Mouse (Mus musculus) C2C12 (cell line): ENCODE measurements around the gene Tomm20l. TPM values are rescaled to one million over a fixed set of nuclear protein-coding genes. Genes with fewer than 3 reads are reported as not detected.
"Not testable (repeated sequence)": the region's sequence is repeated elsewhere in the genome, so short reads cannot be mapped to it uniquely, and the experiment has no call there.

Source experiments
- H3K27me3 ChIP-seq: one replicate; pipeline ENCODE4 v1.6.1; 2011; ENCODE audit not compliant: control insufficient read depth, insufficient read depth, insufficient read length
- H3K36me3 ChIP-seq: one replicate; pipeline ENCODE4 v1.6.1; 2011; ENCODE audit not compliant: control insufficient read depth, insufficient read depth
- H3K4me3 ChIP-seq: one replicate; pipeline ENCODE4 v1.5.1; 2011; ENCODE audit warnings: mild to moderate bottlenecking, control low read depth; ENCODE audit not compliant: poor library complexity, insufficient read depth, severe bottlenecking
- H3K79me2 ChIP-seq: one replicate; pipeline ENCODE4 v1.6.1; 2011; ENCODE audit not compliant: control insufficient read depth, insufficient read depth
- H3K79me3 ChIP-seq: one replicate; pipeline ENCODE4 v1.6.1; 2011; ENCODE audit warnings: low read depth, control low read depth
- H3ac ChIP-seq: one replicate; pipeline ENCODE3; 2011; ENCODE audit warnings: low read depth; ENCODE audit not compliant: control insufficient read depth, insufficient read length
- CEBPB ChIP-seq: IDR thresholded peaks from one replicate; pipeline ENCODE4 v1.6.1; 2011; ENCODE audit warnings: low read depth, mild to moderate bottlenecking, control low read depth, moderate library complexity
- CTCF ChIP-seq: IDR thresholded peaks from one replicate; pipeline ENCODE4 v1.5.1; 2011; ENCODE audit not compliant: control insufficient read depth, insufficient read depth, insufficient read length
- FOSL1 ChIP-seq: IDR thresholded peaks from one replicate; pipeline ENCODE4 v1.8.0; 2011; ENCODE audit warnings: mild to moderate bottlenecking, low read length; ENCODE audit not compliant: poor library complexity, insufficient read depth, severe bottlenecking
- MAX ChIP-seq: IDR thresholded peaks from one replicate; pipeline ENCODE4 v1.6.1; 2011; ENCODE audit warnings: mild to moderate bottlenecking, control low read depth
- MYOD1 ChIP-seq: IDR thresholded peaks from one replicate; pipeline ENCODE4 v1.6.1; 2011; ENCODE audit warnings: low read depth; ENCODE audit not compliant: control insufficient read depth, insufficient read length
- MYOG ChIP-seq: IDR thresholded peaks from one replicate; pipeline ENCODE4 v1.6.1; 2011; ENCODE audit not compliant: control insufficient read depth, insufficient read length; ENCODE audit errors: extremely low read depth
- USF1 ChIP-seq: IDR thresholded peaks from one replicate; pipeline ENCODE4 v1.6.1; 2011; ENCODE audit warnings: low read depth, mild to moderate bottlenecking, control low read depth, moderate library complexity
- long read RNA-seq, 2 experiments: library from polyadenylated mRNA; unstranded; transcript quantifications; one replicate each; pipeline ENCODE4 v2.0.0; 2019 to 2020
- polyA plus RNA-seq: library from polyadenylated mRNA; unstranded; fragments of >200 nt; fragmentation: generic; extraction: Trizol; gene quantifications from one replicate; pipeline ENCODE4 v1.2.1, GENCODE M21; 2012; ENCODE audit warnings: missing spikeins

The Tomm20l gene
- not detected for polyA plus RNA-seq
- long read RNA-seq, experiment 1: 0 reads
- long read RNA-seq, experiment 2: 0 reads

DNA sequence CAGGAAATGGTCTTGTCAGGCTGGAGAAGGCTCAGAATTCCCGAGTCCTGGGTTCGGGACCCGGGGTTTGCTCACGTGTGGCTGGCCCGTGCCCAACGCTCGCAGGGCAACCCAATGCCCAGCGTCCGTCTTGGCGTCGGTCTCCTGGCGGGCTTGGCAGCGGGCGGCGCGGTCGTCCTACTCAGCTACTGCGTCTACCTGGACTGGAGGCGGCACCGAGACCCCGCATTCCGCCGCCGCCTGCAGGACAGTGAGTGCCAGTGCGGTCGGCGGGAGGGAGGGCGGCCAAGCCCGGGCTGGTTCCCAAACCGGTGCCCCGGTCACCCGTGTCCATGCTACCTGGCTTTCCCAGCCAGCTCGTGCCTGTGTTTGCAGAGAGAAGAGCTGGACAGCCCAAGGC is at the start of gene Tomm20l:
Tomm20l (plus strand) TSS at position 98 of the 400 bp plus-strand sequence.
- TF ChIP-seq MYOG (no peak), CEBPB (no peak), FOSL1 (no peak), MYOD1 (no peak), USF1 (no peak), MAX (no peak), CTCF (no peak)
- H3K27me3 ChIP-seq: no peaks in the 10 kb centered on the region
- H3K79me2 ChIP-seq: no peaks in the 10 kb centered on the region
- H3K36me3 ChIP-seq: no peaks in the 10 kb centered on the region
- no peaks in the 10 kb centered on the region for H3K79me3 ChIP-seq
- no peak within 1 kb of the TSS for H3K4me3 ChIP-seq
- H3ac ChIP-seq: no peak within 1 kb of the TSS

DNA sequence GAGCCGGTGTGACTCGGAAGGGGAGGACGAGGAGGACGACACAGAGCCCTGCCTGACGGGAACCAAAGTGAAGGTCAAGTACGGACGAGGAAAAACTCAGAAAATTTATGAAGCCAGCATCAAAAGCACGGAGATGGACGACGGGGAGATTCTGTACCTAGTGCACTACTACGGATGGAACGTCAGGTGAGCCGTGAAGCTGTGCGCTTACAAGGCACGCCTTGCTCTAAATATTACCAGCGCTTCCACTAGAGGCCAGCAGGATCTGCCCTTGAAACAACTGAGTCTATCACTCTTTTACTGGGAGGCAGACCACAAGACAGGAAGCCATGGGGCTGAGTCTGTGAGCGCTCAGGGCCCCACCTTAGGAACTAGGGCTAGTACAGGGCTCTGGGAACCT is 41.4 kb upstream of the Tomm20l start:
- Histone ChIP-seq H3K79me2 (no peaks in the 10 kb centered on the region), H3ac (no peak overlapping the region), H3K27me3 (no peaks in the 10 kb centered on the region), H3K36me3 (peaks cover 35% of the 10 kb centered on the region), H3K79me3 (no peaks in the 10 kb centered on the region), H3K4me3 (no peak overlapping the region)
- no peak for TF ChIP-seq MYOG
- TF ChIP-seq MAX: no peak
- no peak for TF ChIP-seq CEBPB
- TF ChIP-seq MYOD1: no peak
- no peak for TF ChIP-seq FOSL1
- TF ChIP-seq USF1: no peak
- no peak for TF ChIP-seq CTCF

DNA sequence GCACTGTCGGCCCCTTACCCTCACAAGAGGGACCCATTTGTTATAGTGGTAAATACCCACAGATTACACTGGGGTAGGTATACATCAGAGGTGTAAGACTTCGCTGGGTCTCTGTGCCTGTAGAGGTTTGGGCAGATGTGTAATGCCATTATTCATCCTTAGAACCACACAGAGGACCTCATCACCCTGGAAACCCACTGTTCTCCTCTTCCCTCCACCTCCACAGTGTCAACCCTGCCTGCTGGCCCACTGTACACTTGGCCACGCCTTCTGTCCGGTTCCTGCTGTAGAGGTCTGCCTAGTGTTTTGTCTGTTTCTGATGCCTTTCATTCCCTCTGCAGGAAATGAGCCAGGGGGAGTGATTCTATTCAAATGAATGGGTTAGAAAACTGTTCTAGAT is 39.2 kb upstream of the Tomm20l start:
- Histone ChIP-seq H3ac (no peak overlapping the region), H3K79me3 (no peaks in the 10 kb centered on the region), H3K4me3 (no peak overlapping the region), H3K36me3 (peaks cover 46% of the 10 kb centered on the region), H3K27me3 (no peaks in the 10 kb centered on the region), H3K79me2 (no peaks in the 10 kb centered on the region)
- TF ChIP-seq MYOG (no peak), MAX (no peak), MYOD1 (no peak), CEBPB (no peak), FOSL1 (no peak), CTCF (no peak)

DNA sequence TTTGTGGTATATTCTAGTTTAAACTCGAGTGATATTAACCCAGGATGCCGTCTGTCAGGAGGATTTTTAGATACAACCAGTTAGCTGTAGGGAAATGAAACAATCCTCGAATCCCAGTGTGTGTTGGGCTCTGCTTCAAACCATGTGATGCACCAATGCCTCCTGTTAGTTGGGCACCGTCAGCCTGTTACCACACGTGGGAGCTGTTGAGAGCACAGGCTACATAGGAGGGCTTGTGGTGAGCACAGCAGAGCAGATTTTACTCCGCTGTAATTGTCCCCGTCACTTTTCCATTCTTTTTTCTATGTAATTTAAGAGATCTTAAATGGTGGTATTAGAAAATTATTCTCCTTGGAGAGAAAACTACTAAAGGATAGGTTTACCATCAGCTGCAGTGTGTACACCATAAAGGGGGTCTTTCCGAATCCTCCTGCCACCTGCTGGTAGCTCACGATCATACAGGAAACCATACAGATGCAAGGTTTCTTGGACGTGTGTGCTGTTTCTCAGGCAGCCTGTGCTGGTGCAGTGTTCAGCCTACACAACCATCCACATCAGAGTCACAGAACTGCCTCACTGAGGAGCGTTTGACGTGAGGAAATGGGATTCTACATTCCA is 38.0 kb upstream of the Tomm20l start:
- Histone ChIP-seq H3K27me3 (no peaks in the 10 kb centered on the region), H3ac (no peak overlapping the region), H3K4me3 (no peak overlapping the region), H3K79me2 (no peaks in the 10 kb centered on the region), H3K79me3 (no peaks in the 10 kb centered on the region), H3K36me3 (peaks cover 46% of the 10 kb centered on the region)
- TF ChIP-seq USF1: peak; percentile 12
- no peak for TF ChIP-seq MYOG
- TF ChIP-seq FOSL1: no peak
- TF ChIP-seq CTCF: no peak
- no peak for TF ChIP-seq CEBPB
- no peak for TF ChIP-seq MYOD1
- TF ChIP-seq MAX: no peak

DNA sequence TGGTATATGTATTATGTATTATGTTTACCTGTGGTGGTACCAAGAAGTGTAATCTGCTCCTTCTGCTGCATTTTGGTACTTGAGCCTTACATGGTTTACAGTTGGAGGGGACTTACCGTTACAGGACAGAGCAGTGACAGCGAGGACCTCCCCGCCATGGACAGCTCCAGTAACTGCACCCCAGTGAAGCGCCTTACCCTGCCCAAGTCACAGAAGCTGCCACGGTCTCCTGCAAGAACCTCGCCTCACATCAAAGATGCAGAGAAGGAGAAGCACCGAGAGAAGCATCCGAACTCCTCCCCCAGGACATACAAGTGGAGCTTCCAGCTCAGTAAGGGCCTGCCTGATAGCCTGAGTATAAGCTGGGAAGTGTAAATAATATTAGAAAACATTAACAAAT is 24.9 kb upstream of the Tomm20l start:
- Histone ChIP-seq H3K79me3 (no peaks in the 10 kb centered on the region), H3K79me2 (no peaks in the 10 kb centered on the region), H3ac (no peak overlapping the region), H3K36me3 (peaks cover 5% of the 10 kb centered on the region), H3K4me3 (no peak overlapping the region), H3K27me3 (no peaks in the 10 kb centered on the region)
- TF ChIP-seq MYOD1: no peak
- TF ChIP-seq MAX: no peak
- no peak for TF ChIP-seq MYOG
- TF ChIP-seq CEBPB: no peak
- TF ChIP-seq CTCF: no peak
- no peak for TF ChIP-seq FOSL1
- no peak for TF ChIP-seq USF1

DNA sequence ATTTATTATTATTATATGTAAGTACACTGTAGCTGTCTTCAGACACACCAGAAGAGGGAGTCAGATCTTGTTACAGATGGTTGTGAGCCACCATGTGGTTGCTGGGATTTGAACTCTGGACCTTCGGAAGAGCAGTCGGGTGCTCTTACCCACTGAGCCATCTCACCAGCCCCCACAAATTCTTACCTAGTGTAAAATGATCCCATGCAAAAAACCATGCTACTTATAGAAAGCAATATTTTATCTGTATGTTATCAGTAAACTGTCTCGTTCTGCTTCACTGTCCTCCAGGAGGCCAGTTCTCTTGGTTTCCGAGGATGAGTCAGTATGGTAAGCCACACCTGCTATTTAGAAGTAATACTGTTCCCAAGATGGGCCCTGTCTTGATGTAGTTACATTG is 7.0 kb upstream of the Tomm20l start:
- not testable (repeated sequence) for H3K79me3 ChIP-seq, H3K27me3 ChIP-seq, H3K4me3 ChIP-seq, H3K79me2 ChIP-seq, H3ac ChIP-seq, H3K36me3 ChIP-seq
